Mouse (Mus musculus): ENCODE results near the gene Ranbp17. TPM values are rescaled to one million over a fixed set of nuclear protein-coding genes. Genes with fewer than 3 reads are reported as not detected.

Gene Ranbp17
- polyA plus RNA-seq, 3 experiments from 2014 or later = 0.49 TPM; not detected in 2

DNA sequence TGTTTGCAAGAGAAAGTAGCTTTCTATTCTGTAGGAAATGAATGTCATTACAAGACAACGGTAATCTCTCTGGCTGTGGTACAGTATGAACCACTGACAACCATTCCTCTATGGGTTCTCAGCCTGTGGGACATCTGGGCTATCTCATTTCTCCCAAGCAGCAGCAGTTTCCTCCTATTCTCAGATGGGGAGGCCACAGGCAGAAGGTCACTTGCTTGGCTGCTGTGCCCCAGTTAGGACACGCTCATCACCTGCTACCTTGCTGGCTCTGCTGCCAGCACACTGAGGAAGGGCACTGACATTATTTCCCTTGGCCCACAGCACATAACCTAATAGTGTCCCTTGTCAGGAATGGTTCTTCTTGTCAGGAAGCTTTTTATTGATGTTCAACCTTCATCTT lies 285.4 kb downstream of the Ranbp17 start:
- ATAC-seq = no peak

DNA sequence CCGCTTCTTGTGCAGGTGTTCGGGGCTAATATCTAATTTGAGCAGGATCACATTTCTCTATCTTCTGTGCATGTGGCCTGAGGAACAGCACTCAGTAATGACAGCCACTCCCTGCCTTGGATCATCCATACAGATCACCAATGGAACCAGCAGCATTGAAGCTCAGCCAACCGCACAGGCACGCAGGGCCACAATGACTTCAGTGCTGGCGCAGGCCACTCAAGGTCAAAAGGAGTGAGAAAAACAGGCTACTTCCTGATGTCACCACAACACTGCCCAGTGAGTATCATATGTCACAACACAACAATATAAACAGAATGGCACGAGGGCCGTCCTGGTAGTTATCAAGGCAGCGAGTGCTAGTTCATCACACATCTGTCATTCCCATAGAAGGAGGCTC lies 287.0 kb downstream of the Ranbp17 start:
- no peak for ATAC-seq

DNA sequence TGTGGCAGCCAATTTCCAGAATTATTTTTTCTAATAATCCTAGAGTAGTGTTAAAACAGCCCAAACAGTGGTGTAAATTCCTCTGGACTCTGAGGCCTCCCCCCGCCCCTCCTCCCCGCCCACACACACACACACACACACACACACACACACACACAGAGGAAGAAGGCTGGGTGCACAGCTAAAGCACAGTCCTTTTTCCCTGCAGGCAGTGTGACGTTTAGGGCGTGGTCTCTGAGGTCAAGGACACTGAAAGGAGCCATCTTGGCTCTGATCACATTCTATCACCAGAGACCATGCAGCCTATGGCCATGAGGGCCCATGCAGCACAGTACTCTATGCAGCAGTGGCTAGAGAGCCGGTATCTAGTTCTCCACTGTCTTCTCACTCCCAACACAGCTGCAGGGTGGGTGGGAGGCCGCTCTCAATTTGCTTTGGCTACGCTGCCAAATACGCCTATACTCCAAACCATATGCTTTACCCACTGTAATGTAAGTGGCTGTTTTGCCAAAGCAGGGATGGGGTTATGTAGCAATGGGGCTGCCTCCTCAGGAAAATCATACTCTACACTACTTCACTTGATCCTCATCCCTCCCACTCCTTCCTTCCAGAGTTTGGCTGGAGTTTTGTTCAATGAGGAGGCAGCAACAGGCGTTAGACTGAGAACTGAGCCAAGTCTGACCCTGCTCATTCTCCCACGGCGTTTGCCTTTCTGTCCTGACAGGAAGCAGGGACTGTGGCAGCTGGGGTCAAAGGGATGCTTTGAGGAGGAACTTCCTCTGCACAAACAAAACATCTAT lies 291.8 kb downstream of the Ranbp17 start:
- ATAC-seq = no peak

DNA sequence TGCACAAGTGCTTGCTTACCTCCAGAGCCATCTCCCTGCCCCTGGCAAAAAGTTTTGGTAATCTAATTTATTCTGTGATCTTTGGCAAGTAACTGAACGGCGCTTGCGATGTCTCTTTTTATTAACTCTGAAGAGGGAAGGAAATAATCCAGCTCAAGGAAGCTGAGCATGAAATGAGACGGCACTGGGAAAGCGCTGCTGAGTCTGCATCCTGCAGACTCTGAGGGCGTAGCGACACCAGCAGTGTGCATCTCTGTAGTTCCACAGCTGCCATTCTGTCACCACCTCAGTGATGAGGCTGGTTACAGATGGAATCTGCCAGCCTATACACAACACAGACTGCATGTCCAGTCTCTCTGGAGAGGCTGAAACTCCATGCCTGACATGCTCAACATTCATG lies 292.8 kb downstream of the Ranbp17 start:
- ATAC-seq = no peak

DNA sequence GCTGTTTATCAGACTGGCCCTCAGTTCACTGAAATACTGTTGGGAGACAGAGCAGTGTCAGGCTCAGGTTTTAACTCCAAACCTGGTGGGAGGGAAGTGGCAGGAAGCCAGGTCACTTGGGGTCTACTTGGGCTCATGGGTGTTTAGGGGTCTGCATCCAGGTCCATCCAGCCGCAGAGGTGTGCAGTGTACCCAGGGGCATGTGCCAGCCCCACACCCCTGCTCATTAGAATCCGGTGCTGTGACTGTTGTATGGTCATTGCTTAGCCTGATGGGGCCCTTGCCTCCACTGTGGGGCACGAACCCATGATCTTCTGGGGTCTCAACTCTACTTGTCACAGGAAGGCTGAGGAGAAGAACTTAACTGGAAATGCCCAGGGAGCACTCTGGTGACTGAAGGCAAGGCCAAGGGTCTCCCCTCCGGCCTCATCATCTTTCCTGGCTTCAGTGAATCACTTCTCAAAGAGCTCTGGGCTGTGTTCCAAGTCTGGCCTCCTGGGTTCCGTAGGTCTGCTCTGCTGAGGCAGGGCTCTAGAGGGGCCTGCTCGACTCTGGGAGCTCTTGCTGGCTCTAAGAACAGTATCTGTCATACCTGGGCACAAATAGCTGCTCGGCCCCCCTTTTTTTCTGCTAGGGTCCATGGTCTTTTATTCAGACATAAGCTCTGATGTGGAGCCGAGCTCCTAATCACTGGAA lies 296.0 kb downstream of the Ranbp17 start:
- ATAC-seq = no peak

DNA sequence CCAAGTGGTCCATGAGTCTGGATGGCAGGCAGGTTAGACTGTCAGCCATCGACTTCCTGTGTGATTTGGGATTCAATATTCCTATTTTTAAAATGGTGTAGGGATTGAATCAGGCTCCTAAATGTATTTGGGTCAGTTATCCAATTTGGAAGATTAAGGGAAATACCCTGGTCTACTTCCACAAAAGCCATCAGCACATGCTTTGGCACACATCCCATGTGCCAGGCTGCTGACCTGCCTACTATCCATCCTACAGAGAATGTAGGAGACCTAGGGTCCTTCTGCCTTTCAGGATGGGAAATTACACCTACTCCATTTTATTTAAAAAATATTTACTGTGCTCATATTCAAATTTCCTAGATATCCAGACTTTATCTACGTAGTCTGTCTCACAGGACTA lies 306.1 kb downstream of the Ranbp17 start:
- ATAC-seq = no peak

DNA sequence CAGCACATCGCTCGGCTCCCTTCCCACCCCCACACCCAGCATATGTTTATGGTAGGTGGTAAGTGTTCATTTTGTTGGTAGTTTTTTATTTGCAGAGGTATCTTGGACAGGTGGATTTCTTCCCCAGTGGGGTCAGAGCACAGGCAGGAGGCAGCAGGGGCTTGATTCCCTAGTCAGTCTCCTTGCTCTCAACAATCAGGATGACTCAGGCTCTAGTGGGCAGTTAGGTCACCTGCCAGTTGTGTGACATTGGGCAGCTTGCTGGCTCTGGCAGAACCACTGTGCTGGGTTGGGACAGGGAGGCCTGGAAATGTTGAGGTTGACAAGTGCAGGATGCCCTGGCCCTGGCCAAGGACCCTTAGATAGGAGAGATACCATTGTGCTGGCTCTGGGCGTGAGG lies 308.6 kb downstream of the Ranbp17 start:
- no peak for ATAC-seq

DNA sequence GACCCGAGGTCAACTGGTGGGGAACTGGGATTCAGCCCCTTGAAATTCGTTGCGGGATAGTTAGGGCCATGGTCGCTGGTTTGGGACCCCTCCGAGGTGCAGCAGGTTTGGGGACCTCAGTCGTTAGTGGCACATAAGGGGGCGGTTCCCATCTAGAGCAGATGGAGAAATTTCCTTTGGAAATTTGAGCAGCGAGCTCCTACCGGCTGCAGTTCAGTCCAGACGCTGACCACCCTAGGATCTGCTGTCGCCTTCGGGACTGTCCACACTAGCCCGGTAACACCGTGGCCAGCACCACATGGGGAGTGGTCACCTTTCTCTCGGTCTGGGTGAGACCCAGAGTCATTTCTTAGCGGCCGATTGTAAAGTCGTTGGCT lies 309.2 kb downstream of the Ranbp17 start:
- ATAC-seq = no peak

DNA sequence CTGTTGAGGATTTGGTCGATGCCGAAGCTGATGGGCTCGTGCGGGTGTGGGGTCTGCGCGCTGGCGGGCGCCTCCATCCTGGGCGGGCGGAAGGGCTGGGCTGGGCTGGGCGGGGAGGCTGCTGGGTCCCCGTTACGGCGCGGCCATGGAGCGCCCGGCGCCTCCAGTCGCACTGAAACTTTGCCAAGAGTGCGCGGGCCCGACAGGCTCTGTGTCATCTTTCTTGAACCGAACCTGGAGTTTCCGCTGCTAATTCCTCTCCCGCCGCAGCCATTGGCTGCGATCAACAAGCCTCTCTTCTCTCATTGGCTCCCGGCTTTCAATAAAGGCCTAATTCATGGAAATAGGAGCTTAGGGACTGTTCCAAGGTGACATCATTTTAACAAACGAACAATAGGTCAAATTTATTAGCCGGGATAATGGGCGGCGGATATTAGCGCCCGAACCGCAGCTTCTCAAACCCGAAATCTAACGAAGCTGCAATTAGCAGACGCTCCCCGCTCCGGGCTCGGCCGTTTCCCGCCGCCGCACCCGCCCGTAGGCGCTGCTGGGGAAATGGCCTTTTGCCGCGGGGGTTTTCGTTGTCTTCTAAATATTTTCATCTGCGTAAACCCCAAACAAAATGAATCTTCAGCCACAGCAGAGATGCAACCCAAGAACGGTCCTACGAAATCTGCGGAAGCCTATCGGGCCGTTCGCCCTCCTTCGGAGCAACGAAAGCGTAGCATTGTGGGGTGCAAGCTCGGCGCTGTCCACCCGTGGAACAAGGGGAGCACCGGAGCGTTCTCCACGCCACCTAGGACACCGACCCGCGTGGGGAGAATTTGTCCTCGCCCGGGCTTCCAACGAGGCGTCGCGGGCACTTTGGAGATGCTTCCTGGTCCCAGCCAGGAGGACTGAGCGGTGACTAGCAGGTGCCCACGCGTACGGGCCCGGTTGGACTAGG lies 309.9 kb downstream of the Ranbp17 start, which contains the start of gene Tlx3:
Gene Tlx3, minus strand, starts transcription at position 207 of the 946 bp plus-strand sequence.
- ATAC-seq = no peak

DNA sequence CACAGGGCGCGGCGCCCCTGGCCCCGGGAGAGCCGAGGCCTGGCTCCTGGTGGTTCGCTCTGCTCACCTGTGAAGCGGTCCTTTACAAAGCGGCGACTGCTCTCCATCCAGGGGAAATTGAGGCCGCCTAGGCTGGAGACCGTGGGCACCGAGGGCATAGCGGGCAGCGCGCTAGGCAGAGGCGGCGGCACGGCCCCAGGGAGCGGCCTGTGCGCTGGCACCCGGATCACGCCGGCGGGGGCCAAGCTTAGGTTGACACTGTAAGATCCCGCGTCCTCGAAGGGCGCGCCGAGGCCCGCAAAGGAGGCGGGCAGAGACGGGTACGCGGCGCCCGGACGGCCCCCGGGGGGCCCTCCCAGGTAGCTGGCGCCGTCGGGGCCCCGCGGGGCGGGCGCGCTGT lies 310.6 kb downstream of the Ranbp17 start:
- ATAC-seq = no peak

DNA sequence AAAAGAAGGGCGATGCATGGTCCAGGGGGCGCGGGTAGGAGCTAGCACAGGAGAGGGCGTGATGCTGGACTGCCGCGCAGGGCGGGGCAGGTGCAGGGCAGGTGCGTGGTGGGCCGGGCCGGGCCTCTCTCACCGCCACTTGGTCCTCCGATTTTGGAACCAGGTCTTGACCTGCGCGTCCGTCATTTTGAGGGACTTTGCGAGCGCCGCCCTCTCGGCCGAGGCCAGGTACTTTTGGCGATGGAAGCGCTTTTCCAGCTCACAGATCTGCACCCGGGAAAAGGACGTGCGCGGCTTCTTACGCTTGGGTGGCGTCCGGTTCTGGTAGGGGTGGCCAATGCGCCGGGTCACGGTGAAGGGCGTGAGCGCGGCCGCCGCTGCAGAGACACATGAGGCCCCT lies 311.2 kb downstream of the Ranbp17 start:
- ATAC-seq = no peak

DNA sequence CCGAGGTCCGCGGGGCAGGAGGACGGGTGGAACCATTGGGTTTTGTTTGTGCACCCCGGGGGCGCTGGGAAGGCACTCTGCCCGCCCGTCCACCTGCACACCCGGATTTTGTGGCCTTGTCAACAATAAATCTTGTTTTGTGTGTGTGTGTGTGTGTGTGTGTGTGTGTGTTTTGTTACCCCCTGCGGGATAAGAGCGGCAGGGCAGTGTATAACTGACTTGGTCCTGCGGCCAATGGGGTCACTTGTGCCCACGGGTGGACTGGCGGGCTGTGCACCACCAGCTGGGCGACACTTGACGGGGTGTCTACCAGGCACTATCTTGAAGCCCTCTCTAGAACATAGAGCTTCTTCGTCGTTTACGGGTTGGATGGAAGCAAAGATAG lies 311.9 kb downstream of the Ranbp17 start:
- ATAC-seq = no peak

DNA sequence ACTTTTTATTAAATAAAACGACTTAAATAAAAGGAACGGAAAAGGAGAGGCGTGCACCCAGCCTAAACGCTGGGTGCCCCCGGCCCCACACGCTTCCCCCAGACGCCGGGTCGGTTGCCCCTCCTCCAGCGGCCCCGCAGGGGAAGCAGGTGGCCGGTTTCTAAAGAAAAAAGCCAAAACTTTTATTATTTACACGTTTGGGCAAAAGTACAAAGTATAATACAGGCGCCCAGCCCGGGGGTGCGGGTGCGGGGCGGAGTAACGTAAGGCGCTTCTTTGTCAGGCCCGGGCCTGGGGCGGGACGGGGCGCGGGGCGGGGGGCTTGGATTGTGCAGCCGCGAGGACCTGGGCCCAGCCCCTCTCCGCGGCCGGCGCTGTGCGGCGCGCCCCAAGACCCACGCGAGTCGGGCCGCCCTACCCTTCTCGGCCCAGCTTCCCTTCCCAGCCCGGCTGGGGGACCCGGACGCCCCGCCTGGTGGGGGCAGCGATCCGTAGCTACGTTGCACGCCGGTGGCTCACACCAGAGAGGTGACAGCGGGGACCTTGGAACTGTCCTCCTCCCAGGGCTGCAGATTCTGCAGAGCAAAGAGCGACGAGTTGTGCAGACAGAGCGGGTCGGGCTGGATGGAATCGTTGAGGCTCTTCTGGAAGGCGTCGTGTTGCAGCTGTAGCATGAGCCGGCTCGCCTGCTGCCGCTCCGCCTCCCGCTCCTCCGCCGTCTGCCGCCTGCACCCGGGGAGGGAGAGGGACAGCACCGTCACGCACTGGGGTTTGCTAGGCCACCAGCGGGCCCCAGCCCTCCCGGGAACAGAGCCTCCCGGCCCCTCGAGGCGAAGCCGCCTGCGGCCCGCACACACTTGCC lies 312.6 kb downstream of the Ranbp17 start:
- no peak for ATAC-seq

DNA sequence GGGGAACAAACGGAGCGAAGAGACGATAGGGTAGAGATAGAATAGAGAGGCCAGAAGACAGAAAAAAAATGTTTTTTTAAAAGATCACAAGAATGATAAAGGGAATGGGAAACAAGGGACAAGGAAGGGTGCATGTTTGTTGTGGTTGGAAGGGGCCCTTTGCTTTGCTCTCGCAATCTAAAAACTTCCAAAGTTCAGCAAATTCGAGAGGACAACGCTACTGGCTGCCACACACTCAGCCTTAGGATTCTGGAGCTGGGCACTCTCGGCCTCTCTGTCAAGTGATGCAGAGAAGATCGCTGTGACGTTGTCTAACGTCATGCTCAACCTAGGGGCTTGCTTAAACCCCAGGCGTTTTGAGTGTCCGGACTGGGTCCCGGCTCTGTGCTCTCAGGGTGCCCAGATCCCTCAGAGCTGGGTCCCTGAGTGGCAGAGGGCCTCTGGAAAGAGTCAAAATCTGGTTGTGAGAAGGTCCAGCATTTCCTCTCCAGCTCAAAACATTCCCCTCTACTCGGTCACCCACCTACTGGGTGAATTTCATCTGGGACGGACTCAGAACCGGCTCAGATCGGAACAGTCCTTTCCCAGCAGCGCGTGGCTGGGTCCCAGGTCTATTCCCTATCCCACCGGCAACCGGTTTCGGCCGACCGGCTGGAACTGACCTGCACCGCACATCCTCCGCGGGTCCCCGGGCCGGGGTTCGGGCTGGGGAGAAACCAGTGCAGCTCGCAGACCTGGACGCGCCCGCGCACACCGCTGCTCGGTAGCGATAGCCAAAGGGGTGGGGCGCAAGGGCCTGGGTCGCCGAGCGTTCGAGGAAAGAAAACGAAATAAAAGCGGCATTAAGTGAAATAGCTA lies 313.4 kb downstream of the Ranbp17 start:
- no peak for ATAC-seq

DNA sequence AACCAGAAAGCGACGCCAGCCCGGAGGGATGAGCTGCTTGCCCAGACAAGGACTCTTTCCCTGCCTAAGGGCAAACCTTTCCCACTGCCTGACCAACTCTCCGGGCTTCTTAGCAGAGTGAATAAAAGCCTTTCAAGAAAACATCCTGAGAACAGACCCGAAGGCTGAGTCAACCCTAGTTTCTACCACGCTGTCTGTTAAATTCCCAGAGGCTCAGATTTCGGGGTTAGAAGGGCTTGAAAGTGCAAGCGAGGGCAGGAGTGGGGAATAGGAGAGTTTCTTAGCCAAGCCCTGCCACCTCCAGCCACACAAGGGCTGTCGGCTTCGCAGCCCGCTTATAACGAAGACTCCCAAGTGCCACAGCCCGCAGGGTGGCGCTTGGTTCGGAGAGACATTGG lies 314.4 kb downstream of the Ranbp17 start:
- ATAC-seq = no peak

DNA sequence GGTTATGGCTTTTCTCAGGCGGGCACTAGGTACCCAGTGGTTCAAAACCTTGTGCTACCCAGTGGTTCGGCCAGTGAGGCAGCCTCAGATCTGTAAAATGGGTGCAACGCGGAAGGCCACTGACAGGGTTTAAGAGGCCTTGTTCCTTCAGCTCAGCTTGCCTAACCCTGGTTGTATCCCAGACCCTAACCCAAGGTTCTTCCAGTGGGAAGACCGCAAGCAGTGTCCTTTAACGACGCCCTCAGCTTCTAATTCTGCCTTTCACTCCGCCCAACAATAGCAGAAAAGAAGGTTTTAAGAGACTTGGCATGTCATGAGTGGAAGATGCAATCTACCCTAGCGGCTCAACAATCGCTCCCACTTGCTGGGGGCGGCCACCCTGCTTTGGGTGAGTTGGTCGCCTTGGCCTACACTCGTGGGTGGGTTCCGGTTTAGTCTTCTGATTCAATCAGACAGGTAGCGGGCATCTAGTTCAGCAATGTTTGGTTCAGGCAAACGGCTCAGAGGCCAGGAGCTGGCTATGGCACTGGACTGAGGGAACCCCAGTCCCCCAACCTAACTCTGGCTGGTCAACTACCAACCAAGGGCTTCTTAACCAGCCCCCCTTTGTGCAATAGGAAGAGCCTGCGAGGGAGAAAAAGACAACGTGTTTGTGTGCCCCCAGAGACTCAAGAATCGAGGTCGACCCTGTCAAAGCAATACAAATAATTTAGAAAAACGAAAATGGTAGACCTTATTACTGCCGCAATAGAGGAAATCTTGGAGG lies 315.0 kb downstream of the Ranbp17 start:
- no peak for ATAC-seq

DNA sequence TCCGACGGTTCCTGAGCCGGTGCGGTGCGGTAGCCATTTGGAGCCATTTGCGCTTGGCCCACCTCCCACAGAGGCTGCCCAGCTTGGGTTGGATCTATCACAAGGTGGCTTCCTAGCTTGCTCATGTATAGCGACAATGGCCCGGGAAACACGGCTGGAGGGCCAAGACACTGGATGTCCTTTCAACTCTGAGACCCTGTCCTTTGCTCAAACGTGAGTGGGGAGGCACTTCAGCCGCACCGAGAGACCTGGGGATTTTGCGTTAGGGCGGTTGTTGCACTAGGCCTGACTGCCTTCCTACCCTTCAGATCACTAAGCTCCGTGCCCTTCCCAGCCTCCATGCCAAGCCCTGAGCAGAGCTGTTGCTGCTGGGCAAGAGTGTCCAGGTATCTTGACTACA lies 315.9 kb downstream of the Ranbp17 start:
- ATAC-seq = no peak

DNA sequence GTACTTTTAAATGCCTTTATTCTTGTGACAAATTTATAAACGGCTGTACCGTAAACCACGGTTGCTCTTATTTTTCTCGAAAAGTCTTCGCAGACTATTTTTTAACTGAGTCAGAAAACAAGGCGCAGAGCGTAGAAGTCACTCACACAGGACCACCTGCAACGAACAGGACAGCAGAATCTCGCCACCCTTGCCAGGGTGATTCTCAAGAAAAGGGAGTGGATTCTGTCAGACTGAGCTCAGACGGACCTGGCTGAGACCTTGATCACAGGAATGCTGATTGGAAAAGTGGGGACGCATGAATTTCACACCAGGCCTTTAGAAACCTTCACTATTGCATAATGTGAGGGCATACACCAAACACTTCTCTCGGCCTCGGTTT lies 316.4 kb downstream of the Ranbp17 start:
- ATAC-seq = no peak

DNA sequence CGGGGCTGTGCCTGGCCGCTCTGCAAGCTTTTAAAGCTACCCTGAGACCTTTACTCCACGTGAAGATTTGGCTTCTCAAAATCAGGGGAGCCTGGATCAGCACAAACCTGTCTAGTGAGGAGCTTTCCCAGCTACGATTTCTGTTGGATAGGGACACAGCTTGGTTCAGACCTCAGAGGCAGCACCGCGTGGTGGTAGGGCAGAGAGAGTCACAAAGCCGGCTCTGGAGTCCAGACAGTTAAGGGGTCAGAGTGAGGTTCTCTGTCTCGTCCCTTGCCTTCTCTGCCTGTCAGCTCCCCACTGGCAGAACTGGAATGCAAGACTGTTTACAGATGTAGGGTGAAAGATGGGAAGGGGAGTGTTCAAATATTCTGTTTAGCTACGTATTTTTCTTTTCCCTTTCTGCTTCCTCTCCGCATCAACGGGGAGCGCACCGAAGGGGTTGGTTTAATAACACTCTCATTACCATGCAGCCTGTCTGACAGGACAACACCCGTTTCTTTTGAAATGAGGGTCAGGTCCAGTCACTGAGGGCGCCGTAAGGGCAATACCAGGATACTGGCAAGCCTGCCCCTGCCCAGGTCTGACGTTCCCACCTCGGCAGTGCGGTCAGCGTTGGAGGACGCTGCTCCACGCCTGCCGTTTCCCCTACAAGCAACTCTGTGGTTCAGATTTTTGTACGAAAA lies 317.0 kb downstream of the Ranbp17 start:
- no peak for ATAC-seq
